Mouse (Mus musculus): ENCODE data around the gene Ptk6. TPM values are rescaled to one million over a fixed set of nuclear protein-coding genes. Genes with fewer than 3 reads are reported as not detected.

Ptk6 gene
- polyA plus RNA-seq, 1 experiment from 2014 or later, result not detected

DNA sequence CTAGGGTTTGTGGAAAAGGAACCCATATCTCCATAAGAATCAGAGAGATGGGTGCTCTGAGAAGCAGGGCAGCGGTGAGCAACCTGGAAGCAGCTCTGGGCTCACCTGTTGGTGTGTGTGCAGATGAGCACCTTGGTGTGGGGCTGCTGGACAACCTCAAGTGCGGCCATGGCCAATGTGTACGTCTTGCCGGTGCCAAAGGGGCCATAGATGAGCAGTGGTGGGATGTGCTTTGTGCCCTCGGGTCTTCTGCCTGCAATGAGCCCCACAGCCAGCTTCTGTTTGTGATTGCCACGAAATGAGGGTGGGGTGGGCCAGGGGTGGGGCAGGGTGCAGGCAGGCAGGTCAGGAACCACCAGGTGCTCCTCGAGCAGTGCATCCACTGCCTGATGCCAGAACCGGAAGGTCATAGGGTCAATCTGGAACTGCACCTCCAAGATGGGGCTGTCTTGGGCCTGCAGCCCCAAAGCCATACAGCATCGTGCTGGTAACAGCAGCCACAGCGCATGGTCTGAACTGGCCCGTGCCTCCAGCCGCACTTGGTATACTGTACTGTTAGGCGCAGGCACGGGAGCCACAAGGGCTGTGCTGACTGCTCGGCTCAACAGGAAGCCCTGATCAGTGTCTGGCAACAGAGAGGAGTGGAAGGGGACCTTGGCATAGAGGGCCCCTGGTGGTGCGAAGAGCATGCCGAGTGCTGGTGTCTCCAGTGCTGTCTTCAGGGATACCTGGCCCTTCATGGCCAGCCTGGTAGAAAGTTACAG, 34.8 kb upstream of the Ptk6 start:
- Histone ChIP-seq H3K4me1 (peaks cover 7% of the 10 kb centered on the region), H3K4me3 (no peak overlapping the region), H3K27me3 (no peaks in the 10 kb centered on the region), H3K9me3 (no peaks in the 10 kb centered on the region), H3K36me3 (no peaks in the 10 kb centered on the region), H3K27ac (no peak overlapping the region), H3K9ac (no peak overlapping the region), H3K4me2 (no peak overlapping the region)
- no peak for ATAC-seq (ENCODE audit: insufficient number of reproducible peaks, insufficient read depth, low FRiP score, low TSS enrichment, low read depth)
- 90% methylated on average over 17 of the region's 17 CpGs for WGBS

DNA sequence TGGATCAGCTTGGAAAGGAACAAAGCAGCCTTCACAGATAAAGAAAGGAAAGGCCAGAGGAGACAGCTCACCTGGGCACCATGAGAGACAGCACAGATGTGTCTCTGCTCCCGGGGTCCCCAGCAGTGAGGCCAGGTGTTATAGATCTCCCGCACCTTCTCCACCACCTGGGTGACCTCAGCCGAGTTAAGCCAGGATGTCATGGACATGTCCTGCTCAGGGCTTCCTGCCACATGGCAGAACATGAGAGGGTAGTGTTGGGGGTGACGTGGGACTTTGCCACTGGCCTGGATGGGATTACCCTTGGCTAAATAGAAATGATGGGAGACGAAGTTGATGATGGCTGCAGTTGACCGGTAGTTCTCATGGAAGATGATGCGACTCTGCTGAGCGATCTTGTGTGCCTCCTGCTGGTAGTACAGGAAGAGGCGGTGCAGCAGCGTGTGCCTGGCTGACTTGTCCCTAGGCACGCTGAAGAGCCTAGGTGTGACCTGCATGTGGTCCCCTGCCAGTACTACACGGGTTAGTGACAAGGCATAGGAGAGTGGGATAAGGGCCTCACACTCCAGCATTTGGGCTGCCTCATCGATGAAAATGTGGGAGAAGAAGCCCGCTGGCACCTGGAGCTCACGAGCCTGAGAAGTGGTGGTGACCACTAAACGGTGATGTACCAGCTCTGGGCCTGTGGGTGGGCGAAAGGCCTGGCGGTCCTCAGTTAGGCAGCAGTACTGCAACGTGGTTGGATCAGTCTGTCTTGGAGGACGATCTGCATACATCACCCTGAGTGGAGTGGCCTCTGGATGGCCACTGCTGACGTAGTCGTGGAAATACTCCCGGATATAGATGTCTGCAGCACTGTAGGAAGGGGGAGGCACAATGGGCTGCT, 33.3 kb upstream of the Ptk6 start:
- H3K4me1 ChIP-seq, result no peaks in the 10 kb centered on the region
- no peaks in the 10 kb centered on the region for H3K27me3 ChIP-seq
- H3K9ac ChIP-seq, result no peak overlapping the region
- H3K36me3 ChIP-seq, result no peaks in the 10 kb centered on the region
- WGBS, result 85% methylated on average over 23 of the region's 23 CpGs
- no peak overlapping the region for H3K27ac ChIP-seq
- no peak; the same call in 1 of the 2 replicates for ATAC-seq (ENCODE audit: insufficient number of reproducible peaks, insufficient read depth, low FRiP score, low TSS enrichment, low read depth)
- H3K4me2 ChIP-seq, result no peak overlapping the region
- H3K4me3 ChIP-seq, result no peak overlapping the region
- no peaks in the 10 kb centered on the region for H3K9me3 ChIP-seq

DNA sequence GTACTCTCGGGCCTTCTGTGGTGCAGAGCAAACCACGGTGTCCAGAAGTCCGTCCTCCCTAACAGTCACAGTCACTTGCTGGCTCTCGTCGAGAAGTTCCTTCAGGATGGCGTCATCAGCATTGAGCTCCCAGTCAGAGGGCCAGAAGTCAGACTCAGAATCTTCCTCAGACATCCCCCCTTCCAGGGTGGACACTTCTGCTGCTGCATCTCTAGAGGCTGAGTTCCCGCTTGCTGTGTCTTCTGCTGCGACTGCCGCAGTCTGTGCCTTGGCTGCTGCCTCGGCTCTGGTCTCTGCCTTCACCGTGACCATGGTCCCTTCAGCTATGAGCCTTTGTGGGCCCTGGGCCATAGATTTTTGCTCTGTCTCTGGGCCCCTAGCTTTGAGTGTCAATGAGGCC, 32.1 kb upstream of the Ptk6 start:
- H3K27me3 ChIP-seq, result no peaks in the 10 kb centered on the region
- no peak overlapping the region for H3K4me2 ChIP-seq
- no peak overlapping the region for H3K4me3 ChIP-seq
- no peaks in the 10 kb centered on the region for H3K36me3 ChIP-seq
- ATAC-seq (ENCODE audit: insufficient number of reproducible peaks, insufficient read depth, low FRiP score, low TSS enrichment, low read depth), result no peak
- H3K9me3 ChIP-seq, result no peaks in the 10 kb centered on the region
- H3K4me1 ChIP-seq, result no peaks in the 10 kb centered on the region
- no peak overlapping the region for H3K9ac ChIP-seq
- 93% methylated on average over 11 of the region's 11 CpGs for WGBS
- no peak overlapping the region for H3K27ac ChIP-seq

DNA sequence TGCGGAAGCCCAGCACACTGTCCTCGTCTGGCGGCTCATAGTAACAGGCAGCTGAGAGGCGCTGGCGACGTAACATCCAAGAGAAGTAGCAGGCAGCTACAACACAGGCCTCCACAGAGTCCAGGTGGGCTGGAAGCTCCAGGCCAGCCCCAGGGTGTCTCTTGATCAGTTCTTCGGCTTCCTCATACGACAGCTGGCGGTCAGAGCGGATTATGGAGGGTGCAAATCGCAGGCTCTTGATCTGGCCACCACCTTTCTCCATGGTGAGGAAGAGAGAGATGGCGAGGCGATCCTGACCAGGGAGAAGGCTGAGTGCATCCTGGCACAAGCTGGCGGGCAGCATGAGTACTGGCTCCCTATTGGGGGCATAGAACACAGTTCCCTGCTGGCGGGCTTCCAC, 30.9 kb upstream of the Ptk6 start:
- Histone ChIP-seq H3K27me3 (no peaks in the 10 kb centered on the region), H3K4me2 (no peak overlapping the region), H3K36me3 (no peaks in the 10 kb centered on the region; the same call in 1 of the 2 replicates), H3K9me3 (no peaks in the 10 kb centered on the region), H3K9ac (no peak overlapping the region), H3K27ac (no peak overlapping the region), H3K4me3 (no peak overlapping the region), H3K4me1 (no peaks in the 10 kb centered on the region)
- WGBS, result 89% methylated on average over 15 of the region's 15 CpGs
- ATAC-seq (ENCODE audit: insufficient number of reproducible peaks, insufficient read depth, low FRiP score, low TSS enrichment, low read depth), result no peak

DNA sequence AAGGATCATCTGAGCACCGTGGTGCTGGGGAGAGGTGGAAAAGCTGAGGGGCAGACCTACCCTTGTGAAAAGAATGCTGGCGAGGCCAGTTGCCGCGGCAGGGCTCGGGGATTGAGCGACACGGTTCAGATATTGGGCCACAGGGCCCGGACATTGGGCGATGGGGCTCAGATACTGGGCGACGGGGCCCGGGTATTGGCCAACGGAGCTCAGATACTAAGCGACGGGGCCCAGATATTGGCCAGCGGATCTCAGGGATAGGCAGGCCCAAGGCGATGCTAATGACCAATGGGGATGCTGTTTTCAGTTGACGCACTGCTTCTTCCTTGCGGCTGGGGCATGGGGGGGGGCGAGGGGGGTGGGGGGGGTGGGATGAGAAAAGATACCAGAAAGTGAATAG, 28.6 kb upstream of the Ptk6 start:
- H3K27me3 ChIP-seq, result no peaks in the 10 kb centered on the region
- no peak for ATAC-seq (ENCODE audit: insufficient number of reproducible peaks, insufficient read depth, low FRiP score, low TSS enrichment, low read depth)
- no peaks in the 10 kb centered on the region for H3K9me3 ChIP-seq
- WGBS, result 75% methylated on average over 20 of the region's 20 CpGs
- H3K9ac ChIP-seq, result no peak overlapping the region
- H3K36me3 ChIP-seq, result no peaks in the 10 kb centered on the region; the same call in 1 of the 2 replicates
- H3K4me3 ChIP-seq, result no peak overlapping the region
- no peak overlapping the region for H3K27ac ChIP-seq
- H3K4me2 ChIP-seq, result no peak overlapping the region
- 0 out of 2 replicates have a peak, but pooled peaks cover 7% of the 10 kb centered on the region for H3K4me1 ChIP-seq

DNA sequence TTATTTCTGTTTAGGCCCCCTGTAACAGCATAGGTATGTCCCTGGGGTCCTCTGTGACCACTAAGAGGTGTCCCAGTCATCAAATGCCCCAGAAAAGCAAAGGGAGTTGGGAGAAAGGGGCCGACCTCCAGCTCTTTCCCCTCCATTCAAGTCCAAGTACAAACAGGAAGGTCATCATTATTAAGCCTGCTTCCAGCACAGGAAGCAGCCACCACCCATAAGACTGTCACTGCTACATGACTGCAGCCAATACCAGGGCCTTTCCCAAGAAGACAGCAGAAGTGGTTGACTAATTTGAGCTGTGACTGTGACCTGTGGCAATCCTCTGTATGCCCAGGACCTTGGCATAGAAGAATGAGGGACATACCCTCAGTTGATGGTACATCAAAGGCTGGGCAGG, 25.7 kb upstream of the Ptk6 start:
- Histone ChIP-seq H3K27ac (no peak overlapping the region; the same call in 1 of the 2 replicates), H3K4me1 (0 out of 2 replicates have a peak, but pooled peaks cover 7% of the 10 kb centered on the region), H3K4me3 (no peak overlapping the region), H3K4me2 (no peak overlapping the region), H3K27me3 (no peaks in the 10 kb centered on the region), H3K9me3 (no peaks in the 10 kb centered on the region), H3K36me3 (no peaks in the 10 kb centered on the region; the same call in 1 of the 2 replicates), H3K9ac (no peak overlapping the region)
- no peak for ATAC-seq (ENCODE audit: insufficient number of reproducible peaks, insufficient read depth, low FRiP score, low TSS enrichment, low read depth)
- WGBS, result 62% methylated on average over 1 of the region's 1 CpGs

DNA sequence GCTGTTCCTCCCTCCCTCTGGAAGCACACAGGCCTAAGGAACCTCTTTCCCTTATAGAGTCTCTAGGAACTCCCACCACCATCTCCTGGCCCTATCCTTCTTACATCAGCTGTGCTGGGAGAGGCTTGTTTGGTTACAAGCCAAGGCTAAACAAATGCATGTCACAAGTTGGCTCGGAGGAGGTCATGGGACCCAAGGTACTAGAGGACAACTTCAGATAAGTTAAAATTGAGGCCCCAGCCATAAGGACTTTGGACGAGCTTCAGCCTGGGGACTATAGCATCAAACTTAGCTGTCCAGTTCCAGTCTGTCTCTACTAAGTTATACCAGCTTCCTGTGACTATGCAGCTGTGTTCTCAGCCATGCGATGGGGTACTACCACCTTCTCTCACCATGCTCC, 24.5 kb upstream of the Ptk6 start:
- no peak for ATAC-seq (ENCODE audit: insufficient number of reproducible peaks, insufficient read depth, low FRiP score, low TSS enrichment, low read depth)
- Histone ChIP-seq H3K4me2 (no peak overlapping the region), H3K9me3 (no peaks in the 10 kb centered on the region), H3K27ac (no peak overlapping the region), H3K4me3 (no peak overlapping the region), H3K9ac (no peak overlapping the region), H3K27me3 (no peaks in the 10 kb centered on the region), H3K36me3 (no peaks in the 10 kb centered on the region; the same call in 1 of the 2 replicates), H3K4me1 (0 out of 2 replicates have a peak, but pooled peaks cover 7% of the 10 kb centered on the region)
- 83% methylated on average over 3 of the region's 3 CpGs for WGBS

DNA sequence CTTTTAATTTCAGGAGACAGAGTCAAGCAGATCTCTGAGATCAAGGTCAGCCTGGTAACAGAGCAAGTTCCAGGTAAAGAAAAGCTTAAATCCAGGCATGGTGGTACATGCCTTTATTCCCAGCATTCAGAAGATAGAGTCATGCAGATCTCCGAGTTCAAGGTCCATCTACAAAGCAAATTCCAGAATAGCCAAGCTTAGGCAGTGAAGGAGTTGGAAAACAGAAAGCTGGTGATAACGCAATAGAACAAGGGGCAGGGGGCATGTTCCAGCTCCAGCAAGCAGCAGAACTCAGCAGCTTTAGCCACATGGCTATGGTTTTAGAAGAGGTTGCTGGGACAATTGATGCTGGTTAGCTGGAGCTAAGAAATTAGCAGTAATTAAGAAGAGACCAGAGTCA, 22.4 kb upstream of the Ptk6 start:
- Histone ChIP-seq H3K9ac (no peak overlapping the region), H3K27me3 (no peaks in the 10 kb centered on the region), H3K27ac (no peak overlapping the region), H3K9me3 (no peaks in the 10 kb centered on the region), H3K4me3 (no peak overlapping the region), H3K4me2 (no peak overlapping the region), H3K4me1 (peaks cover 15% of the 10 kb centered on the region), H3K36me3 (no peaks in the 10 kb centered on the region; the same call in 1 of the 2 replicates)
- no peak for ATAC-seq (ENCODE audit: insufficient number of reproducible peaks, insufficient read depth, low FRiP score, low TSS enrichment, low read depth)
- WGBS, result 85% methylated on average over 2 of the region's 2 CpGs

DNA sequence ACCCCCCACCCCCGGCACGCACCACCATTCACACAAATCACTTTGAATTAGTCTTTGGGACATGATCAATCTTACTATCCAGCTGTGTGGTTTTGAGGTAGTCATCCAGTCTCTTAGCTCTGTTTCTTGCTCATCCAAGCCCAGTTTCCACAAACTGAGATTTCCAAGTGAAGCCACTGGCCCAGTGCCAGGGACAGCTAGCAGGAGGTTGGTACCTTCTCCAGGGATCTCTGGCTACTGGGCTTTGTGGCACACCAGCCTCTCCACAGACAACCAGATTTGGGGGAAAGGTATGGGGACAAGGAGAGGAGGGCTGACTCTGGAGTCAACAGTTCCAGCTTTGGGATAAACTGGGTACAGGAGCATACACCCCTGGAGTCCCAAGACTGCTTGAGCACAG, 17.8 kb upstream of the Ptk6 start:
- peaks cover 16% of the 10 kb centered on the region for H3K4me1 ChIP-seq
- no peaks in the 10 kb centered on the region for H3K36me3 ChIP-seq
- peak overlapping the region; percentile 61 for H3K4me2 ChIP-seq
- no peak for ATAC-seq (ENCODE audit: insufficient number of reproducible peaks, insufficient read depth, low FRiP score, low TSS enrichment, low read depth)
- H3K27me3 ChIP-seq, result 0 out of 2 replicates have a peak, but pooled peaks cover 4% of the 10 kb centered on the region
- peak overlapping the region; percentile 30 for H3K4me3 ChIP-seq
- no peak overlapping the region for H3K27ac ChIP-seq
- H3K9me3 ChIP-seq, result no peaks in the 10 kb centered on the region
- H3K9ac ChIP-seq, result peak overlapping the region; percentile 41; the same call in 1 of the 2 replicates
- WGBS, result 26% methylated on average over 2 of the region's 2 CpGs

DNA sequence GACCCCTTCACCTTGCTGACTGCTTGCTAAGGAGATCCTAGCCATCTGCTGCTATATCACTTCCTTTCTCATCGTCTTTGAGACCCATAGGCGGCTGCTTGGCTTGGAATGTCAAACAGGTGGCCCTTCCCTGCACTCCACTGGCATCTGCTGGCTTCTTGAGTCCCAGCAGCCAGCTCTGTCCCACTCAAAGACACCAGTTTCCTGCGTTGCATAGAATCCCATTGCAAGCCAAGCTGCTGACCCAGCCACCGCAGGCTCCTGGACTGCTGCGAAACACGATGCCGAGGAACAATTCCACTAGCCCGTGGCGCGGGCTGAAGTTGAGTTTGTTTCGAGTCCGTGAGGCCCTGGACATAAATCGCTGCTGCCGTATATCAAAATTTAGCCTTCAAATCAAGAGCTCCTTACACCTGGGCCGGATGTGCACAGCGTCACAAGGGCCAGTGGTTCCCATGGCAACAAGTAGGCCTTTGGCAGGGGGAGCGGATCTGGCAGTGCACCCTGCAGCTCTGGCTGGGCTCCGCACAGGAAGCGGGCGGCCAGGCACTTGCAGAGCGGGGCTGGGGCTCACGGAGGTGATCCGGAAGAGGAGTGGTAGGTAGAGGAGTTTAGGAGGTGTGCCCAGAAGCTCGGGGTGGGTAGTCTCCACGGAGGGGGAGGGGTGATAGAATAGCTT, 17.1 kb upstream of the Ptk6 start, which contains the start of gene Fndc11:
TSS of gene Fndc11 (plus strand) at position 476 of the 679 bp plus-strand sequence.
- ATAC-seq (ENCODE audit: insufficient number of reproducible peaks, insufficient read depth, low FRiP score, low TSS enrichment, low read depth), result peak; percentile 80
- peak within 1 kb of the TSS; percentile 30 for H3K4me3 ChIP-seq
- H3K9me3 ChIP-seq, result no peaks in the 10 kb centered on the region
- 0 out of 2 replicates have a peak, but pooled peaks cover 8% of the 10 kb centered on the region for H3K27me3 ChIP-seq
- H3K27ac ChIP-seq, result peak within 1 kb of the TSS; percentile 18; the same call in 1 of the 2 replicates
- H3K36me3 ChIP-seq, result no peaks in the 10 kb centered on the region
- peak within 1 kb of the TSS; percentile 61 for H3K4me2 ChIP-seq
- H3K9ac ChIP-seq, result peak within 1 kb of the TSS; percentile 41
- 2% methylated on average over 25 of the region's 25 CpGs for WGBS
- H3K4me1 ChIP-seq, result peaks cover 16% of the 10 kb centered on the region

DNA sequence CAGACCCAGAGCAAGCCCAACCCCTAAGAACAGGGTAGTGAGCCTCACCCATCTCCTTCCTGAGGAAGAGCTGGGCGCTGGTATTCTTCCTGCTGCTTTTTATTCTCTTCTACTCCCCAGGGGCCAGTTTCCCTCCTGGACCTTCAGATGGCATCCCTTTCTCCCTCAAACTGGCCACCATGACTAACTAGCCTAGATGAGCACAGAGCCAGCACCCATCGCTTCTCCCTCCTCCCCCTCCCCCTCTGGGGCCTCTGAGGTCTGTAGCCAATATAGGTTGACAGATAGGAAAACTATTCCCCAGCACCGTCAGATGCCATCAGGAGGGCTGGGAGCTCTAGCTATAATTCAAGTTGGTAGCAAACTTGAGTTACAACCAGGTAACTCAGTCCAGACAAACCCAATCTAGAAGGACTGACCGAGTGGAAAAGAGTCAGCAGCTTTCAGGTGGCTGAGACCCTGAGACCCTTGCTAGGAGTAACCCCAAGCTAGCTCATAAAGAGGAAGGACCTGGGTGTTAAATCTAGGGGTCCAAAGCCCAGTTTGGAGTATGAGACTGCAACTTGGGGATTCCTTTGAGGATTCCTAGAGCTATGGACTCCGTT, 16.4 kb upstream of the Ptk6 start:
- Histone ChIP-seq H3K4me1 (peaks cover 16% of the 10 kb centered on the region), H3K9ac (no peak overlapping the region), H3K27ac (peak overlapping the region; percentile 18; the same call in 1 of the 2 replicates), H3K4me2 (0 out of 2 replicates have a peak overlapping the region, but pooled peaks have one; percentile 61), H3K4me3 (peak overlapping the region; percentile 30; the same call in 1 of the 2 replicates), H3K9me3 (no peaks in the 10 kb centered on the region), H3K36me3 (no peaks in the 10 kb centered on the region), H3K27me3 (peaks cover 15% of the 10 kb centered on the region)
- 59% methylated on average over 5 of the region's 5 CpGs for WGBS
- ATAC-seq (ENCODE audit: insufficient number of reproducible peaks, insufficient read depth, low FRiP score, low TSS enrichment, low read depth), result no peak
